Mouse (Mus musculus) cerebellum, adult 11-12 months (tissue): ENCODE data around the gene Cbl.

Experiments used
- DNase-seq: peaks from one replicate; pipeline ENCODE4 v3.0.0; 2022

Gene Cbl

GRCm38 (mm10) chr9:44233802-44234478 is at the start of gene Cbl:
Gene Cbl, minus strand, starts transcription at chr9:44234049.
- peak; percentile 97 for DNase-seq

- DNase-seq = no peak
These were observed 49.3 kb upstream of the Cbl start for GRCm38 (mm10) chr9:44283183-44283582.

- no peak for DNase-seq
These were observed 36.1 kb upstream of the Cbl start for GRCm38 (mm10) chr9:44269973-44270372.

- DNase-seq = peak; percentile 28
These were observed 35.2 kb upstream of the Cbl start for GRCm38 (mm10) chr9:44269077-44269476.

DNA sequence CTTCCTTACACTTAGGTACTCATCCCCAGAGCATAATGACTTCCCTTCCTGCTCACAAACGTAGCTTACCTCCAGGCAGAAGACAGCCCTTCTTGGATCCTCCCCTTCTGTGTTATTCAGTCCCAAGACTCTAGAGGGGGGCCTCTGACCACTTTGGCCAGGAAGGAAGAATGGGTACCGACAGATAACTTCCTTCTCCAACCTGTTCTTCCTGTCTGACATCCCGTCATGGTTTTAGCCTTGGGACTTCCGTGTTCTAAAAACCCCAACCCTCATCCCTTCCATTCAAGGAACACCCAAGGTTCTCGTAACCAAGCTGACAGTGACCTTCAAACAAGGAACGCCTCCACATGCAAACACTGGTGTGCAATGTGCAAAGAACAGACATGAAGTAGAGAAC is 34.6 kb upstream of the Cbl start, which contains the start of gene Nlrx1:
Nlrx1 (minus strand) TSS at position 168 of the 400 bp plus-strand sequence.
- peak; percentile 12 for DNase-seq

GRCm38 (mm10) chr9:44268027-44268360 is 34.1 kb upstream of the Cbl start:
- DNase-seq = peak; percentile 86

- DNase-seq = no peak
These were observed 33.6 kb upstream of the Cbl start for GRCm38 (mm10) chr9:44267319-44268026.

DNA sequence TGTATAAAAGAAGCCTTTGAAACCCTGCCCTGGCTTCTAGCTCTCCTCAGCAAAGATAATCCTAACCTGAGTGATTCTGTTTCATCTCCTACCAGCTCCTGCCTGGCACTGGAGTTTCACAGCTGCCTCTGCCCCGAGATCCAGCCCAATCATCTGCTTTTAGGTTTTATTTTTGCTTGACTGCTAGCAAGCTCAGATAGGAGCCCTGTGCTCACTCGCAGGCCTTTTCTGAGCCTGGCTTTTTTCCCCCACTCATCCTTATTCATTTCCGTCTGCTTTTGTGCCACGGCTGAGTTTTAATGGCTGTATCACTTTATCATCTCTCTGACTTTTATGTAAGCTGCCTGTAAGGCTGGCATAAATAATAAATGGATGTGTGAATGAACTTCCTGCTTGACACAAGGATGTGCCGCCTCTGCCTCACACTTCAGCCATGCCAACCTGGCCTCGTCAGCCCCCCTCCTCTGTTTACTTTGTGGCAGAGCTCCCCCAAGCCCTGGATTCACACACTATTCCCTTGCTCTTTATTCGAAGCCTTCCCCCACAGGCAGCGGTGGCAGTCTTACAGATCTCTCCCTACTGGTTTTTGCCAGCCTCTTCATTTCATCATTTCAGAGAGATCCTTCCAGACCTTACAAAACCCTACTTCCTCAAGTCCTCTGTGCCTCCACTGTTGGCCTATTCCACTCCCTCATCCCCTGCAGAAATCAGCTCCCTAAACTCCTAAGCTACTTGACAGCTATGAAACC is 32.8 kb upstream of the Cbl start:
- no peak for DNase-seq

DNA sequence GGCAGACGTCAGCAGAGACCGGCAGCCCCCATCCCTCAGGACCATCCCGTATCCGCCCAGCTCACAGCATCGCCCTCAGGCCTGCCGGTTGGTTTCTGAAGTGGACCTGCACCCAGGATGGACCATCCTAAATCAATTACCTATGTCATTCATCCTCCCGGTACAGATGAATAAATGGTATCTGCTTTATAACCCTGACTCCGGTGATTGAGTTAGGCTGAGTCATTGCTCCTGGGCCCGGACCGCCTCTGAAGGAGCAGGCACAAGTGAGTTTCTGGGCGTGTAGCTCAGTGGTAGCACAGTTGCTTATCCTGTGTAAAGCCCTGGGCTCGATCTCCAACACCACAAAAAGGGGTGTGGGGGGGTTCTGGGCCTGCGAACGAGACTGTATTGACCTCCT is 27.5 kb upstream of the Cbl start:
- no peak for DNase-seq

- DNase-seq = no peak
These were observed 25.2 kb upstream of the Cbl start for GRCm38 (mm10) chr9:44259014-44259413.

- no peak for DNase-seq
These were observed 22.4 kb upstream of the Cbl start for GRCm38 (mm10) chr9:44256213-44256612.

DNA sequence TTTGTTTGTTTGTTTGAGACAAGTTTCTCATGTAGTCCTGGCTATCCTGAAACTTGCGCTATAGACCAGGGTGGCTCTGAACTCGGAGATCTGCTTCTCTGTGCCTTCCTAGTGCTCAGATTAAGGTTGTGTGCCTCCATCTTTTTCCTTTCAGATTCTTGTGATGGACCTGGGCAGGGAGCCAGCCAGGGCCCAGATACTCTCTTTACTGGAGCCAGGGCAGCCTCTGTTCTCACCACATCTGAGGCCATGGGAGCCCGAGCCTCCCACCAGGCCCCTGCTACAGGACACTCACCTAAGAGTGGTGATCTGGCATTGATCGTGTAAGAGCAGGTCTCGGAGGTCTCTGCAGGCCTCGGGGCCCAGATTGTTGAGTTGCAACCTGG is 21.3 kb upstream of the Cbl start:
- no peak for DNase-seq

DNA sequence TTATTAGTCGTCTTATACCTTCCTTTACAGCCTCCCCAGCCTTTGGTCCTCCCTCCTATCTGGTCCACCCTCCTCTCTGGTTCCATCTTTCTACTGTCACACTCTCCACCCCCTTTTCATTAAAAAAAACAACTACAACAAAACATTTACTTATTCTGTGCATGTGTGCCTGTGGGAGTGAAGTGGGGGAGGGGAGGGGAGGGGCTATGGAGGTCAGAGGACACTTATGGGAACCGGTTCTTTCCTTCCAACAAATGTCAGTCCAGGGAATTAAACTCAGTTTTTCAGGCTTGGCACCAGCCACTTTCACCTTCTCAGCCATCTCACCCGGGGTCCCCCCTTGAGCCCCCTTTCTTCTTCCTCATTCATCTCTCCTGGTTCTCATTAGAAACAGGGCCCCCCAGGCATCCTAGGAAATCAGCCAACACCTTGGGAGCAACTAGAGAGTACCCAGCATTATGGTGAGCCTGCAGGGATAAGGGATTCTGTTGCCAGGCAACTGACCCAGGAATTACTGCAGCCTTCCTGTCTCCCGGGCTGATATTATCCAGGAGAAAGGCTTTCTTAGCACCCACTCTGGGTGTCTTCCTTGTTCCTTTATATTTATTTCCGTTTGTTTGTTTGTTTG is 20.8 kb upstream of the Cbl start:
- DNase-seq = no peak

GRCm38 (mm10) chr9:44253441-44253840 is 19.6 kb upstream of the Cbl start:
- DNase-seq = no peak

DNA sequence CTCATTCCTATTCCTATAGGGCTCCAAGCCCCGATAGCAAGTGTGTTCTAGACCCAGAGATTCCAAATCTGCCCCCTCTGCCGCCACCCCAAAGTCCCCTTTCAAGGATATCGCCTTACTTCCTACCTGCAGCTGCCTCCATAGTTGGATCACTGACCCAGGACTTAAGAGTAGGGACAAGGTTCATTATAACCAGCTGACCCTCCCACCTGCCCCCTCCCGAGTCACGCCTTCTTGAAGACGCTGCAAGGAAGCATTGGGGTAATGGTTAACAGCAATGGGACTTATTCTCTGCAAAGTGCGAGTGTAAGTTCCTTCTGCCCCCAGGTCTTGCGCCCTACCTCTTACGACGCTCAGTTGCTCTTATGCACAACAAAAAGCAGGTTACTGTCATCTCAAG is 17.5 kb upstream of the Cbl start, which contains the start of gene Pdzd3:
Pdzd3 (minus strand) TSS at position 158 of the 400 bp plus-strand sequence.
- no peak for DNase-seq

GRCm38 (mm10) chr9:44250445-44250844 is 16.6 kb upstream of the Cbl start:
- DNase-seq = no peak

GRCm38 (mm10) chr9:44249181-44250146 is 15.6 kb upstream of the Cbl start:
- DNase-seq = no peak

DNA sequence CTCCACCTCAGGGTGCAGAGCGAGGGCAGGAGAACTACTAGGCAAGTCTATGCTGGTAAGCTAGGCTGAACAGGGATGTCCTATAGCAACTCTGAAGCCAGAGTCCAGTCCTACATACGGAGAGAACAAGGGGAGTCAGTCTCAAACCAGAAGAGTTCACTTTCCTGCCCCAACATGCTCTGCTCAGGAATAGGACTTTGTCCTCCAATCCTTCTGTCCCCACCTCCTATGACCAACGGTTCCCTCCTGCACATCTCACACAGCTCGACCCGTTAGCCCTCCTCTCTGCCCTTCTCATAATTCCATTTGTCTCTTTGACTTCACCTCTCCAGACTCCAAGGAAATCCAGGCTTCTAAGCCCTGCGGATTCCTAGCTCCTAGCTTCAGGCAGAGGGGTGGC is 14.1 kb upstream of the Cbl start:
- DNase-seq = no peak

DNA sequence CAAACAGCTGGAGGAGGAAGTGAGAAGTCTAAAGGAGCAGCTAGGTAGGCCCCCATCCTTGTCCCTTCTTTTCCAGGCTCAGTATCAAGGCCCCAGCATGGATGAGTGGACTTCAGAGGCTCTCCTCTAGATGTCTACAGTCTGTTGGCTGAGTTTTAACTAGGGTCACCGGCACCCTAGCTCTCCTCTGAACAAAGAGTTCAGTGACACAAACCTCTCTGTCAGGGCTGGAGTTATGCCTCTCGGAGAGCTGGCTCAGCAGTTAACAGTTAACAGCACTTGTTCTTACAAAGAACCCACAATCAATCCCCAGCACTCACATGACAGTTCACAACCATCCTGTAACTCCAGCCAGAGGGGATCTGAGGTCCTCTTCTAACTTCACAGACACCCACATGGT is 9.8 kb upstream of the Cbl start:
- no peak for DNase-seq

DNA sequence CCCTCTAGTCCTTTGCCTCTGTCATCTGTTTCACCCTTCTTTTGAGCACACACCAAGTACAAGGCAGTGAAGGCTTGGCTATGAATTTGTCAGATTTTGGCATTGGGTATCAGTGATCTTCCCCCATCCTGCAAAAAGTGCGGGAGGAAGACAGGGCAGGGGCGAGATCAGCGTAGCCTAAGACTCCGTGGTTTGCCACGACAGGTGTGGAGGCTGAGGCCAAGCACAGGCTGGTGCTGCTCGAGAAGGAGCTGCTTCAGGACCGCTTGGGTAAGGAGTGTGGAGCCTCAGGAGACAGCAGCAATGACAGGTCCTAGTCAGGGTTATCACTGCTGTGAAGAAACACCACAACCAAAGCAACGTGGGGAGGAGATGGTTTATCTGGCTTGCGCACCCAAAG is 7.6 kb upstream of the Cbl start:
- DNase-seq = no peak

GRCm38 (mm10) chr9:44240911-44241310 is 7.1 kb upstream of the Cbl start:
- DNase-seq = no peak

GRCm38 (mm10) chr9:44240399-44240798 is 6.5 kb upstream of the Cbl start, which contains the start of gene Ccdc153:
Gene Ccdc153, plus strand, starts transcription at chr9:44240676.
- no peak for DNase-seq
